Mouse (Mus musculus) CH12.LX (cell line): ENCODE results near the gene Rhpn2. TPM values are rescaled to one million over a fixed set of nuclear protein-coding genes. Genes with fewer than 3 reads are reported as not detected.

ENCODE experiments used
- DNase-seq: peaks from one replicate; pipeline ENCODE4 v3.0.0-alpha.2; 2013; ENCODE audit errors: extremely low read depth
- H3K27ac ChIP-seq: 2 replicates; pipeline ENCODE4 v1.5.1; 2012; ENCODE audit warnings: low read depth, mild to moderate bottlenecking, control low read depth, moderate library complexity; ENCODE audit not compliant: insufficient read depth
- H3K27me3 ChIP-seq: replicated peaks from 2 replicates; pipeline ENCODE3; 2012; ENCODE audit warnings: inconsistent platforms
- H3K36me3 ChIP-seq, 2 experiments: replicated peaks in 1 of 2; 2 replicates each; pipeline versions ENCODE3 to v1.6.1; 2012; ENCODE audit warnings: inconsistent platforms in 1 of 2, low read length in 1 of 2, mild to moderate bottlenecking in 1 of 2, mixed read lengths in 1 of 2, moderate library complexity in 1 of 2; ENCODE audit not compliant: control insufficient read depth in 1 of 2, insufficient read depth in 1 of 2
- H3K4me1 ChIP-seq, 2 experiments: 2 replicates each; pipeline ENCODE4 v1.6.1; 2012; ENCODE audit warnings: inconsistent platforms in 1 of 2, moderate library complexity in 1 of 2; ENCODE audit not compliant: insufficient read depth in 2 of 2, control insufficient read depth in 1 of 2
- H3K4me2 ChIP-seq: 2 replicates; pipeline ENCODE4 v1.6.1; 2012; ENCODE audit warnings: low read depth, mild to moderate bottlenecking, control low read depth; ENCODE audit not compliant: poor library complexity, insufficient read depth, severe bottlenecking
- H3K4me3 ChIP-seq, 3 experiments: fragments of 150-350 bp in 1 of 3; sonication (generic) in 1 of 3; replicated peaks in 1 of 3; 2 replicates each; pipeline versions ENCODE3 to v1.5.1; 2011 to 2012; ENCODE audit warnings: low read depth in 2 of 3, low read length in 2 of 3, mild to moderate bottlenecking in 2 of 3, moderate library complexity in 2 of 3, control low read depth in 1 of 3, improper control_type of control experiment in 1 of 3, inconsistent platforms in 1 of 3, mixed read lengths in 1 of 3; ENCODE audit not compliant: poor library complexity in 1 of 3
- H3K79me2 ChIP-seq: replicated peaks from 2 replicates; pipeline ENCODE4 v1.6.1; 2012; ENCODE audit warnings: mild to moderate bottlenecking, moderate library complexity; ENCODE audit not compliant: control insufficient read depth, poor library complexity, insufficient read depth, severe bottlenecking; ENCODE audit errors: extremely low read depth
- H3K9ac ChIP-seq: 2 replicates; pipeline ENCODE4 v1.6.1; 2012; ENCODE audit warnings: low read depth, mild to moderate bottlenecking, control low read depth, moderate library complexity; ENCODE audit not compliant: insufficient read depth
- H3K9me3 ChIP-seq: replicated peaks from 2 replicates; pipeline ENCODE3; 2012; ENCODE audit warnings: low read length, inconsistent platforms, mixed read lengths
- BHLHE40 ChIP-seq: IDR thresholded peaks from 2 replicates; pipeline ENCODE4 v1.6.1; 2011; ENCODE audit warnings: mild to moderate bottlenecking, low read depth, low read length, improper control_type of control experiment
- CHD1 ChIP-seq: IDR thresholded peaks from 2 replicates; pipeline ENCODE4 v1.6.1; 2012; ENCODE audit warnings: low read depth, low read length, improper control_type of control experiment, inconsistent platforms
- CHD2 ChIP-seq: IDR thresholded peaks from 2 replicates; pipeline ENCODE4 v1.6.1; 2011; ENCODE audit warnings: low read length, improper control_type of control experiment
- CTCF ChIP-seq, 2 experiments: IDR thresholded peaks in 1 of 2; conservative IDR thresholded peaks in 1 of 2; 2 replicates each; pipeline ENCODE4 v1.5.1; 2011 to 2012; ENCODE audit warnings: low read depth in 2 of 2, low read length in 2 of 2, improper control_type of control experiment in 1 of 2, inconsistent platforms in 1 of 2, mild to moderate bottlenecking in 1 of 2, moderate library complexity in 1 of 2
- E2F4 ChIP-seq: IDR thresholded peaks from 2 replicates; pipeline ENCODE4 v1.6.1; 2011; ENCODE audit warnings: low read depth, low read length, improper control_type of control experiment; ENCODE audit not compliant: insufficient replicate concordance
- EP300 ChIP-seq: IDR thresholded peaks from 2 replicates; pipeline ENCODE4 v1.6.1; 2011; ENCODE audit warnings: low read length, improper control_type of control experiment
- HCFC1 ChIP-seq: IDR thresholded peaks from 2 replicates; pipeline ENCODE4 v1.6.1; 2012; ENCODE audit warnings: low read depth, mild to moderate bottlenecking, inconsistent platforms, low read length, improper control_type of control experiment
- JUND ChIP-seq: conservative IDR thresholded peaks from 2 replicates; pipeline ENCODE4 v1.6.1; 2011; ENCODE audit warnings: low read depth, low read length, improper control_type of control experiment
- KAT2A ChIP-seq: IDR thresholded peaks from 2 replicates; pipeline ENCODE4 v1.6.1; 2012; ENCODE audit warnings: low read length, improper control_type of control experiment, inconsistent platforms; ENCODE audit not compliant: insufficient replicate concordance
- MAFK ChIP-seq: IDR thresholded peaks from 2 replicates; pipeline ENCODE4 v1.6.1; 2011; ENCODE audit warnings: low read length, improper control_type of control experiment; ENCODE audit not compliant: insufficient replicate concordance
- MAX ChIP-seq: IDR thresholded peaks from 2 replicates; pipeline ENCODE4 v1.6.1; 2011; ENCODE audit warnings: low read length, improper control_type of control experiment
- MAZ ChIP-seq: IDR thresholded peaks from 2 replicates; pipeline ENCODE4 v1.6.1; 2012; ENCODE audit warnings: low read depth, mild to moderate bottlenecking, inconsistent platforms, low read length, improper control_type of control experiment, moderate library complexity
- MEF2A ChIP-seq: IDR thresholded peaks from 2 replicates; pipeline ENCODE4 v1.6.1; 2014; ENCODE audit warnings: low read depth, mild to moderate bottlenecking, inconsistent platforms, low read length, improper control_type of control experiment, borderline replicate concordance
- MXI1 ChIP-seq: IDR thresholded peaks from 2 replicates; pipeline ENCODE4 v1.6.1; 2011; ENCODE audit warnings: mild to moderate bottlenecking, low read depth, low read length, improper control_type of control experiment
- NELFE ChIP-seq: IDR thresholded peaks from 2 replicates; pipeline ENCODE4 v1.6.1; 2011; ENCODE audit warnings: low read depth, low read length, improper control_type of control experiment
- NRF1 ChIP-seq: IDR thresholded peaks from 2 replicates; pipeline ENCODE4 v1.6.1; 2014; ENCODE audit warnings: low read depth, mild to moderate bottlenecking, inconsistent platforms, low read length, improper control_type of control experiment, moderate library complexity
- PAX5 ChIP-seq: IDR thresholded peaks from 2 replicates; pipeline ENCODE4 v1.6.1; 2012; ENCODE audit warnings: low read length, inconsistent platforms, mixed read lengths
- POLR2AphosphoS2 ChIP-seq: IDR thresholded peaks from 2 replicates; pipeline ENCODE4 v1.6.1; 2011; ENCODE audit warnings: low read depth, low read length, improper control_type of control experiment
- RAD21 ChIP-seq: IDR thresholded peaks from 2 replicates; pipeline ENCODE4 v1.6.1; 2011; ENCODE audit warnings: low read depth, mild to moderate bottlenecking, low read length, improper control_type of control experiment, moderate library complexity
- RCOR1 ChIP-seq: conservative IDR thresholded peaks from 2 replicates; pipeline ENCODE4 v1.6.1; 2012; ENCODE audit warnings: low read depth, mild to moderate bottlenecking, inconsistent platforms, low read length, improper control_type of control experiment
- SIN3A ChIP-seq: IDR thresholded peaks from 2 replicates; pipeline ENCODE4 v1.6.1; 2012; ENCODE audit warnings: low read length, improper control_type of control experiment, inconsistent platforms
- SMC3 ChIP-seq: IDR thresholded peaks from 2 replicates; pipeline ENCODE4 v1.6.1; 2011; ENCODE audit warnings: low read depth, low read length, improper control_type of control experiment
- USF1 ChIP-seq: IDR thresholded peaks from 2 replicates; pipeline ENCODE4 v1.6.1; 2014; ENCODE audit warnings: low read depth, mild to moderate bottlenecking, inconsistent platforms, low read length, improper control_type of control experiment
- ZC3H11A ChIP-seq: IDR thresholded peaks from 2 replicates; pipeline ENCODE4 v1.6.1; 2012; ENCODE audit warnings: low read depth, mild to moderate bottlenecking, inconsistent platforms, low read length, improper control_type of control experiment
- ZKSCAN1 ChIP-seq: IDR thresholded peaks from 2 replicates; pipeline ENCODE4 v1.6.1; 2012; ENCODE audit warnings: low read depth, inconsistent platforms, low read length, improper control_type of control experiment, borderline replicate concordance
- dilution Hi-C: fragments of 300-500 bp; cut with MboI; formaldehyde crosslinking; loops from 2 replicates; pipeline ENCODE4 v1.14.3; 2020; ENCODE audit warnings: low sequenced_read_pairs; ENCODE audit not compliant: extremely low pct_unique_long_range_greater_than_20kb, extremely low pct_ligation_motif_present
- in situ Hi-C: fragments of 300-500 bp; cut with MboI; formaldehyde crosslinking; loops from 3 replicates; pipeline ENCODE4 v1.14.3; 2019; ENCODE audit warnings: low sequenced_read_pairs, low pct_ligation_motif_present, low pct_unique_long_range_greater_than_20kb, mixed read lengths
- polyA plus RNA-seq: library from polyadenylated mRNA; unstranded; fragments of >175 nt; gene quantifications from 2 replicates; pipeline ENCODE4 v1.2.1, GENCODE M21; 2012; ENCODE audit warnings: low read depth; ENCODE audit not compliant: insufficient read length
- total RNA-seq, 2 experiments: library from RNA; depleted of rRNA; stranded (reverse); fragments of 300-350 nt in 1 of 2; fragments of >200 nt in 1 of 2; gene quantifications; 2 replicates each; pipeline ENCODE4 v1.2.3; 2012 to 2014

Gene Rhpn2
- total and polyA plus RNA-seq, 3 experiments, result 0.13 to 0.63 (median 0.17) TPM

- TF ChIP-seq ZKSCAN1, result no peak
- TF ChIP-seq SIN3A, result no peak
- TF ChIP-seq USF1, result no peak
- TF ChIP-seq MAFK, result no peak
- TF ChIP-seq HCFC1, result no peak
- TF ChIP-seq MAX, result no peak
- no peak for TF ChIP-seq CHD1
- no peak for TF ChIP-seq JUND
- TF ChIP-seq POLR2AphosphoS2, result no peak
- TF ChIP-seq MAZ, result no peak
- no peak for TF ChIP-seq PAX5
- TF ChIP-seq EP300, result no peak
- TF ChIP-seq CHD2, result no peak
- no peak for TF ChIP-seq MXI1
- TF ChIP-seq CTCF (conservative IDR thresholded peaks at IDR 0.05 in 1 of 2, IDR thresholded peaks at IDR 0.05 in 1 of 2; ENCODE audit: low read depth in 2 of 2, low read length in 2 of 2), result no peak
- no peak for TF ChIP-seq ZC3H11A
- H3K9ac ChIP-seq, result no peak overlapping the region
- H3K27me3 ChIP-seq, result peaks cover 17% of the 10 kb centered on the region
- in situ Hi-C loops, result no loop called here
- no peaks in the 10 kb centered on the region for H3K36me3 ChIP-seq
- H3K9me3 ChIP-seq, result no peaks in the 10 kb centered on the region
- H3K4me3 ChIP-seq, result no peak overlapping the region
- H3K27ac ChIP-seq, result no peak overlapping the region
- H3K4me2 ChIP-seq, result no peak overlapping the region
- DNase-seq, result no peak
- H3K79me2 ChIP-seq, result no peaks in the 10 kb centered on the region
- dilution Hi-C loops, result no loop called here
- no peaks in the 10 kb centered on the region for H3K4me1 ChIP-seq
These were observed 21.4 kb downstream of the Rhpn2 start for GRCm38 (mm10) chr7:35355303-35355872.

GRCm38 (mm10) chr7:35357621-35358020 lies 23.7 kb downstream of the Rhpn2 start:
- Histone ChIP-seq H3K9me3 (no peaks in the 10 kb centered on the region), H3K27me3 (peaks cover 15% of the 10 kb centered on the region), H3K4me1 (no peaks in the 10 kb centered on the region), H3K79me2 (no peaks in the 10 kb centered on the region), H3K4me2 (no peak overlapping the region), H3K9ac (no peak overlapping the region), H3K4me3 (no peak overlapping the region), H3K36me3 (no peaks in the 10 kb centered on the region), H3K27ac (no peak overlapping the region)
- no peak for TF ChIP-seq SIN3A
- no peak for TF ChIP-seq SMC3
- TF ChIP-seq BHLHE40, result no peak
- no peak for TF ChIP-seq E2F4
- no peak for TF ChIP-seq USF1
- TF ChIP-seq MXI1, result no peak
- TF ChIP-seq CTCF (conservative IDR thresholded peaks at IDR 0.05 in 1 of 2, IDR thresholded peaks at IDR 0.05 in 1 of 2; ENCODE audit: low read depth in 2 of 2, low read length in 2 of 2), result no peak
- TF ChIP-seq KAT2A, result no peak
- TF ChIP-seq RCOR1, result no peak
- TF ChIP-seq MEF2A, result no peak
- TF ChIP-seq NRF1, result no peak
- TF ChIP-seq RAD21, result no peak
- TF ChIP-seq NELFE, result no peak
- TF ChIP-seq ZC3H11A, result no peak
- TF ChIP-seq JUND, result no peak
- TF ChIP-seq HCFC1, result no peak
- TF ChIP-seq CHD2, result no peak
- in situ Hi-C loops (no loop called here), dilution Hi-C loops (no loop called here)
- no peak for DNase-seq
